Mouse (Mus musculus) liver, adult 2 months (tissue): Measurements from ENCODE around the gene Trank1. TPM values are rescaled to one million over a fixed set of nuclear protein-coding genes. Genes with fewer than 3 reads are reported as not detected.

ENCODE experiments used
- DNase-seq: peaks from one replicate; pipeline ENCODE4 v3.0.0-alpha.2; 2011; ENCODE audit warnings: low read depth, low spot score; ENCODE audit errors: extremely low read depth
- H3K27ac ChIP-seq: fragments of 200-500 bp; replicated peaks from 2 replicates; pipeline ENCODE4 v1.5.1; 2012; ENCODE audit warnings: low read depth, mild to moderate bottlenecking, control low read depth, inconsistent platforms, low read length; ENCODE audit not compliant: insufficient read depth
- H3K27me3 ChIP-seq: fragments of 200-500 bp; 2 replicates; pipeline ENCODE4 v1.6.1; 2012; ENCODE audit warnings: mild to moderate bottlenecking, moderate library complexity, low read length, inconsistent platforms; ENCODE audit not compliant: control insufficient read depth, insufficient read depth
- H3K36me3 ChIP-seq: fragments of 200-500 bp; 2 replicates; pipeline ENCODE4 v1.6.1; 2012; ENCODE audit warnings: low read length, inconsistent platforms; ENCODE audit not compliant: control insufficient read depth, insufficient read depth
- H3K4me1 ChIP-seq: fragments of 200-500 bp; 2 replicates; pipeline ENCODE4 v1.6.1; 2011; ENCODE audit warnings: low read length; ENCODE audit not compliant: control insufficient read depth, insufficient read depth
- H3K4me3 ChIP-seq: fragments of 200-500 bp; 2 replicates; pipeline ENCODE4 v1.5.1; 2011; ENCODE audit warnings: low read depth, mild to moderate bottlenecking, control low read depth, low read length, moderate library complexity; ENCODE audit not compliant: insufficient read depth
- H3K79me2 ChIP-seq: fragments of 200-500 bp; 2 replicates; pipeline ENCODE4 v1.6.1; 2012; ENCODE audit warnings: inconsistent platforms, mild to moderate bottlenecking, low read length, moderate library complexity; ENCODE audit not compliant: control insufficient read depth, insufficient read depth
- H3K9ac ChIP-seq: fragments of 200-500 bp; 2 replicates; pipeline ENCODE4 v1.6.1; 2012; ENCODE audit warnings: low read depth, mild to moderate bottlenecking, control low read depth, inconsistent platforms, low read length
- CTCF ChIP-seq: fragments of 200-500 bp; IDR thresholded peaks from 2 replicates; pipeline ENCODE4 v1.5.1; 2011; ENCODE audit warnings: low read depth, low read length, control low read depth
- POLR2A ChIP-seq: fragments of 200-500 bp; IDR thresholded peaks from 2 replicates; pipeline ENCODE4 v1.6.1; 2011; ENCODE audit warnings: low read length, control low read depth; ENCODE audit not compliant: insufficient read depth; ENCODE audit errors: extremely low read depth
- WGBS: fragments of 180-500 bp; shearing (Covaris S2); methylation state at CpG from one replicate; pipeline ENCODE4 v1.1.7; 2018; 5-methylcytosine and 5-hydroxymethylcytosine counted together
- polyA plus RNA-seq: library from polyadenylated mRNA; depleted of rRNA; stranded (reverse); fragments of >200 nt; gene quantifications from 2 replicates; pipeline ENCODE4 v1.2.3, GENCODE M21; 2012; rRNA removed
- total RNA-seq: library from RNA; depleted of rRNA; stranded (reverse); fragments of >200 nt; gene quantifications from 2 replicates; pipeline ENCODE4 v1.2.3, GENCODE M21; 2014; rRNA removed

Gene Trank1
- total and polyA plus RNA-seq, 2 experiments = under 0.01 TPM; not detected in 1

DNA sequence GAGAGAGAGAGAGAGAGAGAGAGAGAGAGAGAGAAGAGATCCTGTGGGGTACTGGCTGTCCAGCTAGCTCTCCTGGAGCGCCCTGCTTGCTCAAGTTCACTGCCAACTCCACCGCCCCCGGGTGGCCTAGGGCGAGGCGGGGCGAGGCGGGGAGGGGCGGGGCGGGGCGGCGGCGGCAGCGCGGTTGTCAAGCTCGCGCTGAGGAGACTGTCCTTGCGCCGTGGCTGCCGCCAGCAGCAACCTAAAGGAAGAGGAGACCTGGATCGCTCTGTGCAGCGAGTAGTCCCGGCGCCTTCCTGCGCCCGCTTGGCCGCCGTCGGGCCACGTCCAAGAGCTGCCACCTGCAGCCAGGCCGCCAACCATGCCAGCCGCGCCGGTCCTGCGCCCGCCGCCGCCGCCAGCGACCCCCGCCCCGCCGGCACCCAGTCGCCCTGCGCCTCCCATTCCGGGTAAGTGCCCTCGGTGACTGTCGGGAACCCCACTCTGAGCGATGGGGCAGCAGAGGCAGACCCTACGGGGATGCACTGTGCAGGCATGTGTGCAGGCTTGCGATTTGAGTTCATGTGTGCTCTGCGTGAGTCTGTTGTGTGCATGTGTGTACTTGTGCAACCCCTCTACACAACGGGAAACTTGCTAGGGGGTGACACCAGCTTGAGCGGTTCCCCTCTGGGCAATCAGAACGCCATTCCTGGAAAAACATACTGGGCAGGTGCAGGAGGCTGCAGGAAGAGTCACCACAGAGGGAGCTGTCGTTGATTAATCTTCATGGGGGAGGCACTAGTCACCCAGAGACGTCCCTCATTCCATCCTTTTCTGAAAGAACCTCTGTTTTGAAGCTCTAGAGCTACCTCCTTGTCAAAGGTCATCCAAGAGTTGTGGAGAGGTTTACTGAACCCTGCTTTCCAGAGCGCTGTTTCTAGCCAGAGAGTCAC, 127.6 kb downstream of the Trank1 start, which contains the start of gene Dclk3:
Gene Dclk3, plus strand, starts transcription at position 178 of the 932 bp plus-strand sequence.
- Histone ChIP-seq H3K79me2 (peaks cover 17% of the 10 kb centered on the region; the same call in 1 of the 2 replicates), H3K27ac (peak within 1 kb of the TSS; percentile 71), H3K36me3 (no peaks in the 10 kb centered on the region), H3K9ac (peak within 1 kb of the TSS; percentile 82), H3K4me3 (peak within 1 kb of the TSS; percentile 90), H3K27me3 (no peaks in the 10 kb centered on the region), H3K4me1 (peaks cover 15% of the 10 kb centered on the region)
- peak; percentile 49 for DNase-seq
- 2% methylated on average over 57 of the region's 57 CpGs for whole genome bisulfite sequencing
- TF ChIP-seq POLR2A (0 out of 2 replicates have a peak, but pooled peaks have one; percentile 47), CTCF (no peak)

DNA sequence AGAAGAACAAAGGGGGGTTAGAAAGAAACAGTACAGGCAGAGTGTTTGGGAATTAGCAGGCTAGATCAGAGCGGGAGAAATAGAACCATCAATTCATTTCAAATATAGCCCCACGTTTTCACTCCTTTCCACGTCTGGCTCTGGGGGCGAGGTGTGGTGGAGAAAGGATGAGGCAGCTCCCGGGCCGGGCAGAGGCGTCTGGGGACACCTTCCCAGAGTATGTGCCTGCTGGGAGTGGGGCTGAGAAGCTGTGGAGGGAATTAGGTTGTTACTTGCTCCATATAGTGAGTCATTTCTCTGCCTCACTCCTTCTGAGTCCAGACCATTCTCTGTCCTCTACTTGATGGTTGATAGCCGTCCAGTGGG, 128.3 kb downstream of the Trank1 start:
- Histone ChIP-seq H3K4me1 (peaks cover 15% of the 10 kb centered on the region), H3K36me3 (no peaks in the 10 kb centered on the region)
- 29% methylated on average over 8 of the region's 8 CpGs for WGBS

DNA sequence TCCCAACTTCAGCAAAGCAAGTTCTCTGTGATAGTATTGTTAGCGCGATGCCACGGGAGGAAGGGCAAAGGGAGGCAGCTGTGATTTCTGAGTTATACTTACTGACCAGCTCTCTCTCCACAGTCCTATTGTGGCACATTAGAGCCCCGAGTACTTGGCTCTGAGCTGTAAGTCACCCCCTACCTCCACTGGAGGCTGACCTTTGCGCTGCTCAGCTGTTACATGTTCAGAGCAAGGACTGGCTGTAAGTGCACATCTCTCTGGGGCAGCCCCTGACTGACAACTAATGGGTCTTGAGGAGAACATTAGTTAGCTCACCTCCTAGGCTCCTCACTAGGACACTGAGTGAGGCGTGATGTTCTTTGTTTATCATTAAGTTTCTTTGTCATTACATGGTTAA, 128.9 kb downstream of the Trank1 start:
- DNase-seq = peak; percentile 45

More for the DNA sequence above, 128.3 kb downstream of the Trank1 start:
- H3K4me3 ChIP-seq = peak overlapping the region; percentile 90
- peaks cover 17% of the 10 kb centered on the region; the same call in 1 of the 2 replicates for H3K79me2 ChIP-seq
- H3K27me3 ChIP-seq = no peaks in the 10 kb centered on the region
- peak overlapping the region; percentile 71 for H3K27ac ChIP-seq
- no peak for DNase-seq
- TF ChIP-seq POLR2A (no peak), CTCF (no peak)
- H3K9ac ChIP-seq = peak overlapping the region; percentile 82

DNA sequence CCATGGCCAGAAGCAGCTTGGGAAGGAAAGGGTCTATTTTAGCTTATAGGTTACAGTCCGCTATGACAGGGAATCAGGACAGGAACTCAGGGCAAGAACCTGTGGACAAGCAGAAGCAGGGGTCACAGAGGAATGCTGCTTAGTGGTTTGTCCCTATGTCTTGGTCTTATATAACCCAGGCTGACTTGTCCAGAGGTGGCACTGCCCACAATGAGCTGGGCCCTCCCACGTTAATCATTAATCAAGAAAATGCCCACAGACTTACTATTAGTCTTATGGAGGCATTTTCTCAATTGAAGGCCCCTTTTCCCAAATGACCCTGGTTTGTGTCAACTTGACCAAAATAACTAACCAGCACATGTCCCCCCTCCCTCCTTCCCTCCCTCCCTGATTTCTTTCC, 129.6 kb downstream of the Trank1 start:
- peak; percentile 79 for DNase-seq
- H3K27ac ChIP-seq = peak overlapping the region; percentile 71
- H3K27me3 ChIP-seq = no peaks in the 10 kb centered on the region

More for the DNA sequence above, 128.9 kb downstream of the Trank1 start:
- peaks cover 17% of the 10 kb centered on the region; the same call in 1 of the 2 replicates for H3K79me2 ChIP-seq
- H3K36me3 ChIP-seq = no peaks in the 10 kb centered on the region
- peak overlapping the region; percentile 82 for H3K9ac ChIP-seq
- H3K27me3 ChIP-seq = no peaks in the 10 kb centered on the region
- TF ChIP-seq POLR2A (no peak), CTCF (no peak)
- H3K27ac ChIP-seq = peak overlapping the region; percentile 71
- peaks cover 15% of the 10 kb centered on the region for H3K4me1 ChIP-seq
- peak overlapping the region; percentile 90; the same call in 1 of the 2 replicates for H3K4me3 ChIP-seq
- 38% methylated on average over 6 of the region's 6 CpGs for WGBS

More for the DNA sequence above, 129.6 kb downstream of the Trank1 start:
- Histone ChIP-seq H3K36me3 (no peaks in the 10 kb centered on the region), H3K4me3 (no peak overlapping the region), H3K9ac (no peak overlapping the region), H3K79me2 (peaks cover 17% of the 10 kb centered on the region; the same call in 1 of the 2 replicates), H3K4me1 (peaks cover 15% of the 10 kb centered on the region)
- WGBS = 33% methylated on average over 2 of the region's 2 CpGs
- TF ChIP-seq CTCF (no peak), POLR2A (peak; percentile 48; the same call in 1 of the 2 replicates)

Other genes with a start within 250 kb of the Trank1 start
- 24.6 and 37.8 TPM in 2 replicates for gene Lrrfip2, start 194.1 kb upstream of the Trank1 start, total RNA-seq
- 9.3 and 9.7 TPM in 2 replicates for gene Lrrfip2, start 194.1 kb upstream of the Trank1 start, polyA plus RNA-seq
- gene Mlh1, start 39.9 kb upstream of the Trank1 start, total RNA-seq = 13.9 and 14.2 TPM in 2 replicates
- 7.2 and 8.8 TPM in 2 replicates for gene Mlh1, start 39.9 kb upstream of the Trank1 start, polyA plus RNA-seq
- gene Epm2aip1, start 39.8 kb upstream of the Trank1 start, total RNA-seq = 8.8 and 10.4 TPM in 2 replicates
- gene Epm2aip1, start 39.8 kb upstream of the Trank1 start, polyA plus RNA-seq = 4.2 and 5.2 TPM in 2 replicates
- 10.1 and 10.5 TPM in 2 replicates for gene Dclk3, start 127.3 kb downstream of the Trank1 start, total RNA-seq
- 4.3 and 4.8 TPM in 2 replicates for gene Dclk3, start 127.3 kb downstream of the Trank1 start, polyA plus RNA-seq